In the genomic region with DNA sequence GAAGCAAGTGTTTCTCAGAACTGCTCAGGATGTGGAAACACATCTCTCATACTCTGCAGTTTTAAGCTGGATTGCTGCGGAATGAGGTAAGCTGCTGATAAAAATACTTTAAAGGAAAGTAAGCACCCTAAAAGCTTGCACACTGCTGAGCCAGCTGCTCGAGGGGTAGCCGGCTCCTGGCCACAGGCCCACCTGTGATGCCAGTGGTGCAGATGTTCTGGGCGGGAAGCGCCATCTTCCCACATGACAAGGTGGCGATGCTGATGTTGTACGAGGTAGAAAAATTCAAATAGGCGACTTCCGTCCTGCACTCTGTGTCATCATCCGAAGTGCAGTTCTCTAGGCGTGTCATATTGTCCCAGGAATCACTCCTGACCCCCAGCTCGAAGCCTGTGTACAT, we compare ENCODE assay signal across 23 mouse cellular contexts.
A peak's percentile ranks its signal among the peaks of the same experiment; 100 is the strongest.
DNase-seq lines count a peak whose midpoint lies in the region; ATAC-seq lines count a peak whose summit lies in the region.
"Had no signal": no experiment of that assay in that cellular context is flagged by ENCODE, and none has a peak within 500 bp of the region (broad histone marks: within the 10 kb centered on the region; RNA-seq: fewer than 3 reads in every experiment).

No protein-coding gene starts in this region.

- no peak for DNase-seq in frontal cortex, postnatal 10 days (ENCODE audit: low spot score in 2 of 2)
- DNase-seq in thymus, adult 18-20 months, result peak; percentile 27 to 41
- peak; percentile 47 to 53 for DNase-seq in thymus, postnatal 10 days (ENCODE audit: low spot score in 2 of 2)
- DNase-seq in thymus, postnatal 36 days, result peak; percentile 44 to 68
- DNase-seq in cerebellum, postnatal 14 days, result no peak
- DNase-seq in kidney, postnatal 14 days, result no peak
- DNase-seq: adrenal gland, adult 8-10 months; adrenal gland, postnatal 25 days; cerebellum, adult 18-20 months; cerebellum, adult 9-11 months; cerebellum, postnatal 36 days; embryo, embryonic 11 days; gastrocnemius, adult 2 months; gastrocnemius, postnatal 14 days; heart, adult 11 months; heart, postnatal 10 days; heart, postnatal 36 days had no signal

- peak; percentile 44; the same call in 1 of the 2 replicates for ATAC-seq in frontal cortex, adult (ENCODE audit: low TSS enrichment)
- no peak for ATAC-seq in cerebellum, adult (ENCODE audit: insufficient number of reproducible peaks, low FRiP score, low TSS enrichment)
- ATAC-seq: activated CD4-positive, CD25-positive, alpha-beta regulatory T cell, adult 4 months; forebrain, embryonic 15.5 days; hindbrain, postnatal 0 days; inflammation-experienced regulatory T-cells, adult 6 months had no signal

Comparison
In these comparisons a context has a peak if more than half of its experiments do, and no peak if none do; other contexts are left out.
1. DNase-seq: peak in thymus, adult 18-20 months (2 of 2), thymus, postnatal 10 days (2 of 2) and thymus, postnatal 36 days (2 of 2); none in frontal cortex, postnatal 10 days (0 of 2), cerebellum, postnatal 14 days (0 of 2) and kidney, postnatal 14 days (single experiment).